Mouse (Mus musculus) granulocyte monocyte progenitor cell, adult 5-6 weeks (primary cell): ENCODE results near the gene Polrmt. TPM values are rescaled to one million over a fixed set of nuclear protein-coding genes. Genes with fewer than 3 reads are reported as not detected.
A peak's percentile ranks its signal among the peaks of the same experiment; 100 is the strongest.
"Not testable (repeated sequence)": the region's sequence is repeated elsewhere in the genome, so short reads cannot be mapped to it uniquely, and the experiment has no call there.

Experiments used
- ATAC-seq: replicated peaks from 2 replicates; pipeline ENCODE4 v1.8.0; 2016; ENCODE audit warnings: mild to moderate bottlenecking, moderate TSS enrichment, inconsistent platforms; ENCODE audit not compliant: poor library complexity, severe bottlenecking
- total RNA-seq, 2 experiments: library from RNA; stranded (forward) in 1 of 2; stranded (reverse) in 1 of 2; fragments of 200-712, 200-1000 nt in 1 of 2; fragments of >200 nt in 1 of 2; fragmentation: Nextera tagmentation in 1 of 2; gene quantifications; 2 replicates each; pipeline ENCODE4 v1.2.3; 2014 to 2017

Gene Polrmt
- total RNA-seq, 2 experiments from 2014 or later, result 12.7 to 56.2 TPM

DNA sequence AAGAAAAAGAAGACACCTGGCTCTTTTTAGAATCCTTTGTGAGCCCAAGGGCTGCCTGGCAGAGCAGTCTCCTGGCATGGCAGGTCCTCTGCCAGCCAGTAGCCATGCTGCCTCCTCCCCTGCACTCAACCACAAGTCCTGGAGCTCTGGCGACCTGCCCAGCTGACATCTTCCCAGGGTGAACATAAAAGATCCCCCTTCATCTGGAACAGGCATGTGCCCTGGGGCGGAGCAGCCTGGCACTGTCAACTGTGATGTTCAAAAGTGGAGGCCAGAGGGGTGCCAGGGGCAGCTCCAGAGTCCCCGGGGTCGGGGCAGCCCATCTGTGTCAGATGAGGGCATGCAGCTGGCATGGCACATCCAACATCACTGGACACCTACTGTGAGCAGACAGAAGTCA, 31.4 kb downstream of the Polrmt start:
- ATAC-seq, result no peak

DNA sequence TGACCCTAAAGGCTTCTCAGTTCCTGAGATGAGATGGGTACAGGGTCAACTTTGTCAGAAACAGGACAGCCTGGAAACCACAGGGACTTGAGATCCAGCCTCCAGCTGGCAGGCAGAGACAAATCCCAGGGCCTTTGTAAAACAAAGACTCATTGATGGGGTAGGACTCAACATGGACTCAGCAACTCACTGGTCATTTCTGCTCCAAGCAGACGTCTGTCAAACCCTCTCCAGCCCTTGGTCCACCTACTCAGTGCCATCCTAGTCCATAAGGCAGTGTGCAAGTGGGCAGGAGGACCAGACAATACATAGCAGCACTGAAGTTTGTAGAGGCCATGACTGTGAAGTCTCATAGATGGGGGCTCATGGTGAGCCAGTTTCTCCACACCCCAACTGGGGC, 33.2 kb downstream of the Polrmt start:
- ATAC-seq, result no peak

- ATAC-seq, result peak; percentile 48
Measured at GRCm38 (mm10) chr10:79712499-79713126, 33.8 kb downstream of the Polrmt start.

DNA sequence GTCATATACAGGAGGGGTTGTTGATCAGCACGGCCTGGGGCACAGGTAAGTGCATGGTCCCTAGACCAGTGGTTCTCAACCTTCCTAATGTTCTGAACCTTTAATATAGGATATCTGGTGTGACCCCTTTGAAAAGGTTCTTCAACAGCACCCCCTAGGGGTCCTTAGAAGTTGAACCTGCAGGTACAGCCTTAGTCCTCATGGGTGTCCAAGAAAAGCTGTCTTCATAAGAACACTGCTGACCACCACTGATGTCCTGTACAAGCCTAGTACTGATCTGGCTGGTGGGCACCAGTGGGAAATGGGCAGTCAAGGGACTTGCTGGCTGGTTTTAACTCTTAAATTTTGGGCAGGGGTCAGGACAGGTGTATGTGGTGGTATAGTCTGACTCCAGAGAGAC, 34.4 kb downstream of the Polrmt start:
- ATAC-seq, result peak; percentile 31; the same call in 1 of the 2 replicates

- no peak for ATAC-seq
Measured at GRCm38 (mm10) chr10:79709307-79709706, 37.1 kb downstream of the Polrmt start.

GRCm38 (mm10) chr10:79708668-79709067, 37.7 kb downstream of the Polrmt start:
- ATAC-seq, result no peak

DNA sequence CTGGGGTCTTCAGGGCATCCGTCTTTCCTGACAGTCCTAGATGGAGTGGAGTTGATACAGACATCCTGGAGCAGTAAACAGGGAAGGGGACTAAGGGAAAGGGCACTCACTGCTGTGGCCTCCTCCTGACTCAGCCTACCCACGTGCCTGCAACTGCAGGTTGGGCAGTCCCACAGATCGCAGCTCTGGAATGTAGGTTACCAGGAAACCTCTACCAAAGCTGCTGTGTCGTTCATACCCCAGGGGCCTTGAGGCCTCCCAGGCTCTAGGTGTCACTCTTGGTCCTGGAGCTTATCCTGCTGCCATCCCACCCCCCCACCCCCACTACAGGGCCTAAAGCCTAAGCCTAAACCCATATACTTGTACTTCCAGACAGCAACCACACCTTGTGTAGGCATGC, 38.6 kb downstream of the Polrmt start:
- no peak for ATAC-seq

DNA sequence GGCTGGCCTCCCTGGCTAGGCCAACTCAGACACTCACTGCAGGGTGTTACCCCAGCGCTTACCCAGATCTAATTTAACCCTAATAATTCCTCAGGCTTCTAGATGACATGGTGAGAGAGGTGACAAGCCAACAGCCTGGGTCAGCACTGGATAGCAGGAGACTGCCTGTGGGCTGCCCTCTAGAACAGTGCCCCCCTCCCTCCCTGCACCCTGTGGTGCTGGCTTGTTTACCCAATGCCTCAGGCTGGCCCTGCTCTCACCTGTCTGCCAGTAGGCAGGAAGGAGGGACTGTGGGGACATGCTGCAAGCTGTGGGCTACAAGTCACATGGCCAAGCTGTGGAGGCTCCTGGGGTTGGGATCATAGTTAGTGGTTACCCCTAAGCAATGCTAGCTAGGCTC, 39.2 kb downstream of the Polrmt start:
- ATAC-seq, result no peak

GRCm38 (mm10) chr10:79706406-79707094, 39.8 kb downstream of the Polrmt start:
- no peak for ATAC-seq

GRCm38 (mm10) chr10:79705951-79706350, 40.4 kb downstream of the Polrmt start:
- ATAC-seq, result no peak

DNA sequence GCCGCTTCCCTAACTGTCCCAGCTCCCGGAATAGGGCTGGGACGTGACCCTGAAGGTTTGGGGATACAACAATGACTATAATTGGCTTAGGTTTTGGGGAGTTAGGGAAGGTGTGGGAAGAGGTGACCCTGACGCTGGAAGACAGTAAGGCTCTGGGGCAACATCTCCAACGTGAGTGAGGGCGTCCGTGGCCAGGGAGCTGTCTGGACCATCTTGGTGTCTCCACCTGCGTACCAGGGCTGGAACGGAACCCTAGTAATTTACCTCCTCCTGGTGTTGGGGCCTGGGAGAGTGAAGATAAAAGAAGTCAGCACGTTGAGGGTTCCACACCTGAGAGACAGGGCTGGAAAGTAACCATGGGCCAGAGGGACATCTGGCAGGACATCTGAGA, 41.4 kb downstream of the Polrmt start:
- no peak for ATAC-seq

DNA sequence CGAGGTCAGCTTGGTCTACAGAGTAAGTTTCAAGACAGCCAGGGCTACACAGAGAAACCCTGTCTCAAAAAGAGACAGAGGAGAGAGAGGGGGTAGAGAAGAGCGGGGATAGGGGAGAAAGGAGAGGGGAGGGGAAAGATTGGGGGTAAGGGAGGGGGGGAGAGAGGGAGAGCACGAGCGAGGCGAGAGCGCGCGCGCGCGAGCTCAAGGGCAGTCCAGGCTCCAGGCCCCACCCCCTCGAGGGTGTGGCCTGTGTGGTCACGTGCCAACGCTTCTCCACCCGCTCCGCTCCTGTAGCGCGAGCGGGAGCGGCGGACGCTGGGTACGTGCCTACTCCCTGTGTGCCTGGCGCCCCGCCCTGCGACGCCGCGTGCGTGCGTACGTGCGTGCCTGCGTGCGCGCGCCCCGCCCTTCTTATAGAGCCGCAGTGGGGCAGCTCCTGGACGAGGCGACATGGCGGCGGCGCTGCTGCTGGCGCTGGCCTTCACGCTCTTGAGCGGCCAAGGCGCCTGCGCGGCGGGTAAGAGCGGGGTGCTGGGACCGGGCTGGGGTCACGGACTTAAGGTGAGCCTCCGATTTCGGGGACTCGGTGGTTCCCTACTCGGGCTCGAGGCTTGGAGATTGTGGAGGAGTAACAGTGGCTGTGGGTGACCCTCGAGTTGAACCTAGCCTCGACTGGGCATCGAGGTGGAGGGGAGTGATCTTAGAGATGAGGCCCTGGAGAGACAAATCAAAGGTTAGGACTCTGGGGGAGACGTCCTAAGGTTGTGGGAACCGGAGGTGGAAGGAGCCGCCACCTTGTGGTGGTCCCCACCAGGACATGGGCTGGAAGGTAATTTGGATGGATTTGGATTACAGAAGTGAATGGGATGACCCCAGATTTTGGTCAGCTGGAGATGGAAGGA, 42.1 kb downstream of the Polrmt start, which contains the start of gene Bsg:
Gene Bsg, plus strand, starts transcription at position 427 of the 905 bp plus-strand sequence.
- peak; percentile 97 for ATAC-seq

DNA sequence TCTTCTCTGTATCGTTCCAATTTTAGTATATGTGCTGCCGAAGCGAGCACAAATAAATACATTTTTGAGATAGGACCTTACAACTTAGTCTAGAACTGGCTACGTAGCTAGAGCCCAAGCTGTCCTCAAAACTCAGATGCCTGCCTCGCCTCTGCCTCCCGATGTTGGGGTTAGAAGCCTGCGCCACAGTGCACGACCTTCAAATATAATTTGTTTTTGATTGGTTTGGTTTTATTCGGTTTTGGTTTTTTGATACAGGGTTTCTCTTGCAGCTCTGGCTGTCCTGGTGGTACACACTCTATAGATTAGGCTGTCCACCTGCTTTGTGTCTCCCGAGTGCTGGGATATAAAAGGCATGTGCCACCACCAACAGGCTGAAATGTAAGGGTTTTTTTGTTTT, 42.8 kb downstream of the Polrmt start:
- ATAC-seq, result no peak

DNA sequence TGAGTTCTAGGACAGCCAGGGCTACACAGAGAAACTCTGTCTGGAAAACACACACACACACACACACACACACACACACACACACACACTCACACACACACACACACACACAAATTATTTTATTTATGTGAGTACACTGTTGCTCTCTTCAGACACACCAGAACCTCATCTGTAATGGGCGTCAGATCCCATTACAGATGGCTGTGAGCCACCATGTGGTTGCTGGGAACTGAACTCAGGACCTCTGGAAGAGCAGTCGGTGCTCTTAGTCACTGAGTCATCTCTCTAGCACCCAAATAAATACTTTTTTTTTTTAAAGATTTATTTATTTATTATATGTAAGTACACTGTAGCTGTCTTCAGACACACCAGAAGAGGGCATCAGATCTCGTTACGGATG, 43.4 kb downstream of the Polrmt start:
- ATAC-seq, result not testable (repeated sequence)

DNA sequence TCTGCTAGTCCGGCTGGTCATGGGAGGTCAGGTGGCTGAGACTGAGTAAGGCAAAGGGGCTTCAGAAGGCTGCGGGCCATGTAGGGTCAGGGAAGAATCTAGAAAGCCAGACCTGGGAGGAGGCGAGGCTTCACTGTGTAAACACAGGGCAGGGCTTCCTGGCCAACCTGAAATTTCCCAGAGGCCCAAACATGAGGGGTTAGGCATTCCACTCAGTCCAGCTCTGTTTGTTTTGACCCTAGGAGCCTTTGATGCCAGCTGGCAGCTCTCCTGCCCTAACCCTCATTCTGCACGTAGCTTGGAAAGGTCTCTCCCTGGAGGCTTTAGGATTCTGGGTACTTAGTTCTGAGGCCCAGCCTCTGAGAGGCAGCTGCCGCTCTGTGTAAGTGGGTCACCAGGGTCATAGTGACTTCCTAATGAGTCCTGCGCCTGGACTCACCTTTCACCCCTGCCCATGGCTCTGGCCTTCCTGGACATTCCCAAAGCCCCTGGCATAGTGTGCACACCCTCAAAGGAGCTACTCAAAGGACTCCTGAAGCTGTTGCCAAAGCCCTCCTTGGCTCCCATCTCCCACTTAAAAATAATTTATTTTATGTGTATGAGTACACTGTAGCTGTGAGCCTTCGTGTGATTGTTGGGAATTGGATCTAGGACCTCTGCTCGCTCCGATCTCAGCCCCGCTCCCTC, 44.8 kb downstream of the Polrmt start:
- no peak for ATAC-seq

GRCm38 (mm10) chr10:79700676-79701075, 45.7 kb downstream of the Polrmt start:
- no peak for ATAC-seq

- ATAC-seq, result no peak
Measured at GRCm38 (mm10) chr10:79698459-79698858, 47.9 kb downstream of the Polrmt start.

- 0 out of 2 replicates have a peak, but pooled peaks have one; percentile 17 for ATAC-seq
Measured at GRCm38 (mm10) chr10:79697916-79698315, 48.5 kb downstream of the Polrmt start.

- ATAC-seq, result peak; percentile 74
Measured at GRCm38 (mm10) chr10:79696129-79696651, 50.2 kb downstream of the Polrmt start.
